Mouse (Mus musculus): ENCODE measurements around the gene Hspa4. TPM values are rescaled to one million over a fixed set of nuclear protein-coding genes. Genes with fewer than 3 reads are reported as not detected.
"Not testable (repeated sequence)": the region's sequence is repeated elsewhere in the genome, so short reads cannot be mapped to it uniquely, and the experiment has no call there.

Gene Hspa4
- polyA plus RNA-seq, 1 experiment from 2014 or later = 66.2 TPM

DNA sequence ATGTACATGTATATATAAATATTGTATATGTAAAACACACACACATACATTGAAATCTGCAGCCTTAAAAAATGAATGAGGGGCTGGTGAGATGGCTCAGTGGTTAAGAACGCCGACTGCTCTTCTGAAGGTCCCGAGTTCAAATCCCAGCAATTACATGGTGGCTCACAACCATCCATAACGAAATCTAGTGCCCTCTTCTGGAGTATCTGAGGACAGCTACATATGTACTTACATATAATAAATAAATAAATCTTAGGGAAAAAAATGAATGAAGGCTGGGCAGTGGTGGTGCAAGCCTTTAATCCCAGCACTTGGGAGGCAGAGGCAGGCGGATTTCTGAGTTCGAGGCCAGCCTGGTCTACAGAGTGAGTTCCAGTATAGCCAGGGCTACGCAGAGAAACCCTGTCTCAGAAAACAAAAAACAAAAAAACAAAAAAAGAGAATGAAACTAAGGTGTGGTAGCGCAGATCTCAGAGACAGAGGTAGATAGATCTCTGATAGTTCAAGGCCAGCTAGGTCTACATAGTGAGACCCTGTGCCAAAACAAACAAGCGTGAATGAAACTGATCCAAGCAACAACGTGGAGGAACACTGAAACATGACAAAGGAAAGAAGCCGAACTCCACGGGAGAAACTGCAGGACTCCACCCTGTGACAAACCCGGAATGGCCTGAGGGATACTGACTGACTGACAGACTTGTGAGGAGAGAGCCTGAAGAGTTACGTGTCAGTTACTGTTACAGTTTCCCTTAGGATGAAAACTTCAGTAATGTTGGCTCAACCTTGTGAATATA, 4.0 kb upstream of the Hspa4 start:
- no peaks in the 10 kb centered on the region for H3K9me3 ChIP-seq
- H3K27me3 ChIP-seq = no peaks in the 10 kb centered on the region
- H3K4me2 ChIP-seq = no peak overlapping the region
- no peak for ATAC-seq (ENCODE audit: insufficient number of reproducible peaks, low FRiP score, low TSS enrichment, low read depth)
- no peaks in the 10 kb centered on the region for H3K36me3 ChIP-seq
- H3K9ac ChIP-seq = no peak overlapping the region
- peaks cover 27% of the 10 kb centered on the region for H3K4me1 ChIP-seq
- no peak overlapping the region for H3K27ac ChIP-seq
- WGBS = 82% methylated on average over 14 of the region's 14 CpGs
- no peak overlapping the region for H3K4me3 ChIP-seq

DNA sequence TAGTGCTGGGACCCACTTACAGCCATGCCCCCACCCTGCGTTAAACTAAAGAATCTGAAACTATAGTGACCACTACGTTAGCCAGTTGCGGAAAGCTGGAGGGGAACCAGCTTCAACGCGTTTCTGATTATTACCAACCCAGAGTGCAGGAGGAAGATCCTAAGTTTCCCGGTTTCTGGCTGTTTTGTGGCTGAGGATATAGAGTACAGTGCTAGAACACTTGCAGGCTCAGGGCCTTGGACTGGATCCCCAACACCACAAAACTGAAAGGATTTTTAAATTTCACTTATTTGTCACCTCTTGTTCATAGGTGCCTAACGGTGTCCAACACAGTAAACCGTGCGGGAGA, 884 bp upstream of the Hspa4 start:
- Histone ChIP-seq H3K36me3 (0 out of 2 replicates have a peak, but pooled peaks cover 4% of the 10 kb centered on the region), H3K4me1 (peaks cover 29% of the 10 kb centered on the region), H3K4me3 (peak overlapping the region; percentile 100), H3K9ac (peak overlapping the region; percentile 45; the same call in 1 of the 2 replicates), H3K27me3 (no peaks in the 10 kb centered on the region), H3K27ac (peak overlapping the region; percentile 98), H3K4me2 (peak overlapping the region; percentile 58), H3K9me3 (no peaks in the 10 kb centered on the region)
- WGBS = 49% methylated on average over 9 of the region's 9 CpGs
- ATAC-seq (ENCODE audit: insufficient number of reproducible peaks, low FRiP score, low TSS enrichment, low read depth) = no peak

DNA sequence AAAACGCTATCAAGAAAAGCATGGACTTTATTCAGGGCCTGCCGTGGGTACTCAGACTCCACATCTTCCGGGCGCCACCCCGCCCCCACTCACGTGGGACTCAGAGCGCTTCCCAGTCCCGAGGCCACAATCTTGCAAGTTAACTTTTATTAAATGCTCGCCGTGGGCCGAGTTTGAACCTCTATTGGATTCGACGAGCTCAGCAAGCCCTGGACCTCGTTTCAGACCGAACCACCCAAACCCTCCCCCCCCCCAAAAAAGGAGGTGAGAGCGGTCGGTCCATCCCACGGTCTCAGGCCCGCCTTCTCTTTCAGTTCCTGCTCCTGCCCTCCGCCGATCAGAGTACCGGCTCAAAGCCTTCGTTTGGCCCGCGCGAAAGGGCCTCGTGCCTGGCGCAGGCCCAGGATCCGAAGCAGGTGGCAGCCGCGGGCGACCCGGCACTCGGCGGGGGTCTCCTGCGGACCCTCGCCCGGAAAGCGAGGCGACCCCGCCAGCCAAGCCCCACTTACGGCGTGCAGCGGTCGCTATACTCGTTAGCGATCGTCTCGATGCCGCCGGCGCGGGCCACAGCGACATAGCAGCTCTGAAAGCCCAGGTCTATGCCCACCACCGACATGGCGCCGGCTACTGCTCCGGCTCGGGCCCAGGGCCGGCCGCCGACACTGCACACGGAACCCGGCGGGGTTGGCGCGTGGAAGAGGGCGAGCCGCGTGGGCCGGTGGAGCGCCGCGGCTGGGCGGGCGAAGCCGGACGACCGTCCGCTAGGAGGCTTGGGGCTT, 517 bp downstream of the Hspa4 start:
- H3K9ac ChIP-seq = peak overlapping the region; percentile 96
- peak overlapping the region; percentile 53 for H3K4me2 ChIP-seq
- H3K27me3 ChIP-seq = no peaks in the 10 kb centered on the region
- no peaks in the 10 kb centered on the region for H3K9me3 ChIP-seq
- peak overlapping the region; percentile 100 for H3K4me3 ChIP-seq
- H3K4me1 ChIP-seq = peaks cover 29% of the 10 kb centered on the region
- ATAC-seq (ENCODE audit: insufficient number of reproducible peaks, low FRiP score, low TSS enrichment, low read depth) = peak; percentile 49; the same call in 1 of the 2 replicates
- under 1% methylated on average over 80 of the region's 80 CpGs for WGBS
- H3K27ac ChIP-seq = peak overlapping the region; percentile 98
- 0 out of 2 replicates have a peak, but pooled peaks cover 4% of the 10 kb centered on the region for H3K36me3 ChIP-seq

GRCm38 (mm10) chr11:53297947-53298860, 2.1 kb downstream of the Hspa4 start:
- no peak for ATAC-seq (ENCODE audit: insufficient number of reproducible peaks, low FRiP score, low TSS enrichment, low read depth)
- peaks cover 10% of the 10 kb centered on the region for H3K36me3 ChIP-seq
- H3K27ac ChIP-seq = no peak overlapping the region
- peaks cover 29% of the 10 kb centered on the region for H3K4me1 ChIP-seq
- H3K9me3 ChIP-seq = no peaks in the 10 kb centered on the region
- no peaks in the 10 kb centered on the region for H3K27me3 ChIP-seq
- WGBS = 83% methylated on average over 7 of the region's 7 CpGs
- 0 out of 2 replicates have a peak overlapping the region, but pooled peaks have one; percentile 7 for H3K9ac ChIP-seq
- H3K4me3 ChIP-seq = peak overlapping the region; percentile 100; the same call in 1 of the 2 replicates
- H3K4me2 ChIP-seq = peak overlapping the region; percentile 53

DNA sequence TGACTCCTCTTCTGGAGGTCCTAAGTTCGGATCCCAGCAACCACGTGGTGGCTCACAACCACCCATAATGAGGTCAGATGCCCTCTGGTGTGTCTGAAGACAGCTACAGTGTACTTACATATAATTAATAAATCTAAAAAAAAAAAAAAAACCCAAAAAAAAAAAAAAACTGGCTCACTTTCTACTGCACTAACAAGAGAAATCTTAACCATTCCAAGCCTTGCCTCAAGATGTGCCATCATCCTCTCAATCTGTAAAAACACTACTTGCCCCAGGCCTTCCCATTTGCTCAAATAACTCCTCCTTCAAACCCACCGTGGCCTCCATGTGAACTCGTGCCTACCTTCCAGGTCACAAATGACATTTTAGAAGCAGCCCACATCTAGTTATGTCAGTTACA, 3.4 kb downstream of the Hspa4 start:
- Histone ChIP-seq H3K36me3 (peaks cover 16% of the 10 kb centered on the region), H3K9me3 (no peaks in the 10 kb centered on the region), H3K4me2 (no peak overlapping the region), H3K4me3 (no peak overlapping the region), H3K27ac (no peak overlapping the region), H3K4me1 (peaks cover 29% of the 10 kb centered on the region), H3K9ac (no peak overlapping the region), H3K27me3 (no peaks in the 10 kb centered on the region)
- no peak for ATAC-seq (ENCODE audit: insufficient number of reproducible peaks, low FRiP score, low TSS enrichment, low read depth)
- 62% methylated on average over 4 of the region's 4 CpGs for WGBS

DNA sequence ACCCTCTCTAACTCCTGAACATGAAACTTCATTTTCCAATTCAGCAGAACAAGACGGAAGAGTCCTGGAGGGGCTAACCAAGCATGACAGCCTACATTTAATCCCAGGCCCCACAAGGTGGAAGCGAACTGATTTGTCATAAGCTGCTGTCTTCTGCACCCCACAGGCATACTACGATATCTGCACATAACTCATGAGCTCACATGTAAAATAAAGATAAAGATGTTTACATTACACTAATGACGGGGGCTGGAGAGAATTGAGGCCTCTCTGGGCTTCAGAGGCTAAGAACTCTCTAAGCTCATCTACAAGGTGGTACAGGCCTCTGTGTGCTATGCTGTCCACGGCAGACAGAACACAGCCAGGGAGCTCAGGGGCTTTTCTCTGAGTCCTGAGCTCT, 5.8 kb downstream of the Hspa4 start:
- peaks cover 34% of the 10 kb centered on the region for H3K36me3 ChIP-seq
- H3K27ac ChIP-seq = no peak overlapping the region
- peaks cover 20% of the 10 kb centered on the region for H3K4me1 ChIP-seq
- no peaks in the 10 kb centered on the region for H3K27me3 ChIP-seq
- no peak overlapping the region for H3K9ac ChIP-seq
- H3K9me3 ChIP-seq = no peaks in the 10 kb centered on the region
- no peak overlapping the region for H3K4me3 ChIP-seq
- WGBS = 88% methylated on average over 5 of the region's 5 CpGs
- H3K4me2 ChIP-seq = no peak overlapping the region
- ATAC-seq (ENCODE audit: insufficient number of reproducible peaks, low FRiP score, low TSS enrichment, low read depth) = no peak

DNA sequence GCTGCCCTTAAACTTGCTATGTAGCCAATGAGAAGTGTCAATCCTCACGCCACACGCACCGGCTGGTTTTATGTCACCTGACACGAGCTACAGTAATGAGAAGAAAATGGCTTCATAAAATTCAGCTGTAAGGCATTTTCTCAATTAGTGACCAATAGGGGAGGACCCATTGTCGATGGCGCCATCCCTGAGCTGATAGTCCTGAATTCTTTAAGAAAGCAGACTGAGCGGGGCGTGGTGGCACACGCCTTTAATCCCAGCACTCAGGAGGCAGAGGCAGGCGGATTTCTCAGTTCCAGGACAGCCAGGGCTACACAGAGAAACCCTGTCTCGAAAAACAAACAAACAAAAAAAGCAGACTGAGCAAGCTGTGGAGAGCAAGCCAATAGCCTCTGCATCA, 9.4 kb downstream of the Hspa4 start:
- Histone ChIP-seq H3K27me3 (no peaks in the 10 kb centered on the region), H3K27ac (no peak overlapping the region), H3K4me2 (no peak overlapping the region), H3K9ac (no peak overlapping the region), H3K4me3 (no peak overlapping the region), H3K4me1 (no peaks in the 10 kb centered on the region), H3K36me3 (peaks cover 66% of the 10 kb centered on the region), H3K9me3 (no peaks in the 10 kb centered on the region)
- 87% methylated on average over 11 of the region's 11 CpGs for WGBS
- no peak for ATAC-seq (ENCODE audit: insufficient number of reproducible peaks, low FRiP score, low TSS enrichment, low read depth)

- not testable (repeated sequence) for ATAC-seq (ENCODE audit: insufficient number of reproducible peaks, low FRiP score, low TSS enrichment, low read depth); H3K27me3 ChIP-seq; H3K27ac ChIP-seq; H3K4me2 ChIP-seq; H3K9ac ChIP-seq; H3K4me1 ChIP-seq; H3K9me3 ChIP-seq; H3K4me3 ChIP-seq
- H3K36me3 ChIP-seq = peaks cover 71% of the 10 kb centered on the region
- 90% methylated on average over 2 of the region's 2 CpGs for WGBS
These were observed 10.1 kb downstream of the Hspa4 start for GRCm38 (mm10) chr11:53290187-53290586.

DNA sequence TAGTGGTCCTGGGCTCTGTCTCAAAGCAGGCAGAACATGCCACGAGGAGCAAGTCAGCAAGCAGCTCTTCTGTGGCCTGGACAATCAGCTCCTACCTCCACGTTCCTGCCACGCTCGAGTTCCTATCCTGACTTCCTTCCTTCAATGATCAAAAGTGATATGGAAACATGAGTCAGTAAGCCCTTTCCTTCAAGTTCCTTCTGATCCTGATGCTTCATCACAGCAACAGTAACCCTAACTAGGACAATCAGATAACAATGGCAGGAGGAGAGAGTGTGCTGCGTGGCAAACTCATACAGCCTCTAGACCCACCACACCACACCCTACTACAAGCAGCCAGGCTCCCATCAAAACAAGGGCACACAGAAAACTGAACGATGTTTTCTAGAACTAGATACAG, 14.4 kb downstream of the Hspa4 start:
- ATAC-seq (ENCODE audit: insufficient number of reproducible peaks, low FRiP score, low TSS enrichment, low read depth) = no peak
- Histone ChIP-seq H3K4me3 (no peak overlapping the region), H3K9ac (no peak overlapping the region), H3K4me2 (no peak overlapping the region), H3K36me3 (peaks cover 83% of the 10 kb centered on the region), H3K27ac (no peak overlapping the region), H3K9me3 (no peaks in the 10 kb centered on the region), H3K4me1 (no peaks in the 10 kb centered on the region), H3K27me3 (no peaks in the 10 kb centered on the region)
- 89% methylated on average over 6 of the region's 6 CpGs for WGBS

DNA sequence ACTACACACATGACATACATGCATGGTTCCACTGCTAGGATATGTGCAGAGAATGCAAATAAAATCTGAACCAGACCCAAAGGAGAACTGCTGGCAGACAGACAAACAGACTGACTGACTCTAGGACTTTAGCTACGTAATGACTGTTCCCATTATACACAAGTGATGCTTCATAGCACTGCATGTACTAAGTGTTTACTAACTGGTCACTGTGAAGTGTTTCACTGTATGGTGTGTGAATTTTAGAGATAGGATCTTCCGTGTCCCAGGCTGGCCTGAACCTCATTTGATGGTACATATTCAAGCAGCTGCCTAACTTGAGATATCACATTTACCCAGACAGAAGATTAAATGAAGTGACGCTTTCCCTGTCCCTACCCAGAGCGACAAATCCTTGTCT, 21.8 kb downstream of the Hspa4 start:
- peaks cover 60% of the 10 kb centered on the region for H3K36me3 ChIP-seq
- H3K9me3 ChIP-seq = no peaks in the 10 kb centered on the region
- no peak overlapping the region for H3K27ac ChIP-seq
- H3K9ac ChIP-seq = no peak overlapping the region
- H3K27me3 ChIP-seq = no peaks in the 10 kb centered on the region
- WGBS = 83% methylated on average over 4 of the region's 4 CpGs
- no peak overlapping the region for H3K4me2 ChIP-seq
- ATAC-seq (ENCODE audit: insufficient number of reproducible peaks, low FRiP score, low TSS enrichment, low read depth) = no peak
- H3K4me1 ChIP-seq = no peaks in the 10 kb centered on the region
- no peak overlapping the region for H3K4me3 ChIP-seq

DNA sequence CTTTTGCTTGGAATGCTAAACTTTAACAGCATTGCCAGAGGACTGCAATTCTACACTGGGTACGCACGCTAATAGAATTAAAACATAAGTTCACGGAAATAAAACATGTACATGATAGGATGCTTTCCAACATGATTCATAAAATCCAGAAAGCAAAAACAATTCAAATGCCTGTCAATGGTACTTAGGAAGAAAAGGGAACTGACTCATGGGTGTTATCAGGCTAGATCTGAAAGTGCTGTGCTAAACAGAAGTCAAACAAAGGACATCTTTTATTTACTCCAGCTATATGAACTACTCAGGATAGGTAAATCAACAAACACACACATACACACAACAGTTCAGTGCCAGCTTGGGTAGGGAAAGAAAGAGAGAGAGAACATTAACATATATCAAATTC, 24.9 kb downstream of the Hspa4 start:
- Histone ChIP-seq H3K9me3 (no peaks in the 10 kb centered on the region), H3K27me3 (no peaks in the 10 kb centered on the region), H3K4me1 (no peaks in the 10 kb centered on the region), H3K4me3 (no peak overlapping the region), H3K36me3 (peaks cover 68% of the 10 kb centered on the region), H3K4me2 (no peak overlapping the region), H3K27ac (no peak overlapping the region), H3K9ac (no peak overlapping the region)
- WGBS = 96% methylated on average over 3 of the region's 3 CpGs
- no peak for ATAC-seq (ENCODE audit: insufficient number of reproducible peaks, low FRiP score, low TSS enrichment, low read depth)
